Mouse (Mus musculus): ENCODE measurements around the gene Il2rb. TPM values are rescaled to one million over a fixed set of nuclear protein-coding genes. Genes with fewer than 3 reads are reported as not detected.

Il2rb gene
- polyA plus RNA-seq, 1 experiment from 2014 or later, result not detected

DNA sequence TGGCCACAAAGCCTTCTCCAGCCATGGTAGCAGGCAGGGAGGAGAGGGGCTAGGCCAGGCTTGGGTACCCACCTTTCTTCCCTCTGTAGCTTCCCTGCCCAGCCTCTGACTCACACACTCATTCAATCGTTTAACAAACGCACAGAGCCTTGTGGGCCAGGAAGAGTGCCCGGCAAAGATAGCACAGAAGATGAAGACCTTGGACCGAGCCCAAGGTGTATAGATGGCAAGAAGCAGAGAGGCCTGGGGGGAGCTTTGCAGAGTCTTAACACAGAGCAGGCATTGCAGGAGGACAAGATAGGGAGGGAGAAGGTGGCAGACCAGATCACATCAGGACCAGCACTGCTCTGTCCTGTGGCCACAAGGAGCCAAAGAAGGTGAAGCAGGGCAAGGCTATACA, 39.9 kb downstream of the Il2rb start:
- peaks cover 2% of the 10 kb centered on the region; the same call in 1 of the 2 replicates for H3K4me1 ChIP-seq (replicated peaks; ENCODE audit: control insufficient read depth, insufficient read depth, low read length)
- no peaks in the 10 kb centered on the region for H3K27me3 ChIP-seq (ENCODE audit: control insufficient read depth, insufficient read depth, low read length)
- H3K4me3 ChIP-seq (ENCODE audit: low read depth, low read length), result no peak overlapping the region
- no peak overlapping the region for H3K27ac ChIP-seq (ENCODE audit: low read depth, low read length)
- H3K9me3 ChIP-seq (ENCODE audit: control insufficient read depth, low read length), result no peaks in the 10 kb centered on the region
- DNase-seq (ENCODE audit: low spot score) (no peak), ATAC-seq (replicated peaks; ENCODE audit: low FRiP score) (no peak)
- H3K4me2 ChIP-seq (ENCODE audit: low read depth, low read length, severe bottlenecking), result no peak overlapping the region
- H3K9ac ChIP-seq (ENCODE audit: low read length), result no peak overlapping the region
- H3K36me3 ChIP-seq (ENCODE audit: control insufficient read depth, insufficient read depth, low read length), result no peaks in the 10 kb centered on the region
- WGBS, result 79% methylated on average over 4 of the region's 4 CpGs

DNA sequence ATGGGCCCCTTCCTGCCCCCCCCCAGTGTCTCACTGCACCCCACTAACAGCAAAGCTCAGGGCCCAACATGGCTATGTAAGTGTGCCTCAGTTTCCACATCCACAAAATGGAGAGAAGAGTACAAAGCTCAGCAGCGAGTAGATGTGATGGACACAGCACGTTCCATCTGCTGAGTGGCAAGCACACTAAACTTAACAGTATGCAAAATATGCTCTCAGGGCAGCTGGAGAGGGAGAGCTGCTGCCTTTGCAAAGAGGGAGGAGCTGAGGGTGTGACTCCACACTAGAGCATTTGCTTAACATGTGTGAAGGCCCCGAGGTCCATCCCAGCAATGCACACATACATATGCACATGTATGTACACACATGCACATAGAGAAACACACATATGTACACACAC, 42.1 kb downstream of the Il2rb start:
- peaks cover 6% of the 10 kb centered on the region; the same call in 1 of the 2 replicates for H3K4me1 ChIP-seq (replicated peaks; ENCODE audit: control insufficient read depth, insufficient read depth, low read length)
- H3K4me3 ChIP-seq (ENCODE audit: low read depth, low read length), result no peak overlapping the region
- DNase-seq (ENCODE audit: low spot score), result no peak
- no peaks in the 10 kb centered on the region for H3K9me3 ChIP-seq (ENCODE audit: control insufficient read depth, low read length)
- no peaks in the 10 kb centered on the region for H3K36me3 ChIP-seq (ENCODE audit: control insufficient read depth, insufficient read depth, low read length)
- ATAC-seq (replicated peaks; ENCODE audit: low FRiP score), result no peak
- no peaks in the 10 kb centered on the region for H3K27me3 ChIP-seq (ENCODE audit: control insufficient read depth, insufficient read depth, low read length)
- WGBS, result 85% methylated on average over 3 of the region's 3 CpGs
- H3K9ac ChIP-seq (ENCODE audit: low read length), result no peak overlapping the region
- no peak overlapping the region for H3K4me2 ChIP-seq (ENCODE audit: low read depth, low read length, severe bottlenecking)
- no peak overlapping the region for H3K27ac ChIP-seq (ENCODE audit: low read depth, low read length)

DNA sequence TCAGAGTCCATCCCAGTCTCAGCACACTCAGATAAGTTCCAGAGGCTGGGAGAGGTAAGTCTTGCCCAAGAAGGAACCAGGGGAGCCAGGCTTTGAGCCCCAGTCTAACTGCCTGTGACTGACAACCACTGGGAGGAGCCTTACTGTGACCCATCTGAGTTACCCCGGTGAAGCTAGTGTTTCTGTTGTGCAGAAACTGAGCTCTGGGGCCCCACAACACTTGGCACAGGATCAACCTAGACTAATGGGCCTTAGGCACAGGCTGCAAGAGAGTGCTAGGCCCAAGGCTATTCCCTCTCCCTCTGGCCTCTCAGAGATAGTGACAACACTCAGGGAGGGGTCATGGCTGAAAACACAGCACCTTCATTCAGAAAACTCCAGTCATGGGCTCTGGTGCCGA, 43.9 kb downstream of the Il2rb start:
- ATAC-seq (replicated peaks; ENCODE audit: low FRiP score), result no peak
- no peaks in the 10 kb centered on the region for H3K27me3 ChIP-seq (ENCODE audit: control insufficient read depth, insufficient read depth, low read length)
- H3K4me1 ChIP-seq (replicated peaks; ENCODE audit: control insufficient read depth, insufficient read depth, low read length), result peaks cover 6% of the 10 kb centered on the region; the same call in 1 of the 2 replicates
- no peak overlapping the region for H3K9ac ChIP-seq (ENCODE audit: low read length)
- H3K27ac ChIP-seq (ENCODE audit: low read depth, low read length), result no peak overlapping the region
- H3K9me3 ChIP-seq (ENCODE audit: control insufficient read depth, low read length), result no peaks in the 10 kb centered on the region
- WGBS, result 85% methylated on average over 2 of the region's 2 CpGs
- no peak overlapping the region for H3K4me3 ChIP-seq (ENCODE audit: low read depth, low read length)
- DNase-seq (ENCODE audit: low spot score), result no peak
- H3K36me3 ChIP-seq (ENCODE audit: control insufficient read depth, insufficient read depth, low read length), result no peaks in the 10 kb centered on the region
- H3K4me2 ChIP-seq (ENCODE audit: low read depth, low read length, severe bottlenecking), result no peak overlapping the region

DNA sequence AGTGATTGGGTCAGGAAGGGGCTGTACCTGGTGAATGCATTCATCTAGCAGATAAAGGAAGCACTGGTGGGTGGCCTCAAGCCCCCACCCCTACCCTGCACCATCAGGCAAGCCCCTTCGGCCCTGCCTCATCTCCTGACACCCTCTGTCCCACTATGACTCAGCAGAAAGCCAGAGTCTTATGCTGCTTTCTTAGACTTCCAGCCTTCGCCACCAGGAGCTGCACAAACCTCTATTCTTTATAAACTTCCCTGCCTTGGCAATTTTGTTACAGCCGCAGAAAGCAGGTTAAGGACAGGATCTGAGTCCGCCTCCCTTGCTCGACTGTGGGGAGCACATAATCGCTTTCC, 44.7 kb downstream of the Il2rb start:
- Histone ChIP-seq H3K27me3 (ENCODE audit: control insufficient read depth, insufficient read depth, low read length) (no peaks in the 10 kb centered on the region), H3K9ac (ENCODE audit: low read length) (no peak overlapping the region), H3K4me3 (ENCODE audit: low read depth, low read length) (no peak overlapping the region), H3K4me2 (ENCODE audit: low read depth, low read length, severe bottlenecking) (no peak overlapping the region), H3K9me3 (ENCODE audit: control insufficient read depth, low read length) (no peaks in the 10 kb centered on the region), H3K27ac (ENCODE audit: low read depth, low read length) (no peak overlapping the region), H3K36me3 (ENCODE audit: control insufficient read depth, insufficient read depth, low read length) (no peaks in the 10 kb centered on the region), H3K4me1 (replicated peaks; ENCODE audit: control insufficient read depth, insufficient read depth, low read length) (peaks cover 6% of the 10 kb centered on the region; the same call in 1 of the 2 replicates)
- DNase-seq (ENCODE audit: low spot score) (no peak), ATAC-seq (replicated peaks; ENCODE audit: low FRiP score) (no peak)
- 88% methylated on average over 6 of the region's 6 CpGs for WGBS

- no peak overlapping the region for H3K4me3 ChIP-seq (ENCODE audit: low read depth, low read length)
- H3K9ac ChIP-seq (ENCODE audit: low read length), result no peak overlapping the region
- H3K9me3 ChIP-seq (ENCODE audit: control insufficient read depth, low read length), result no peaks in the 10 kb centered on the region
- no peaks in the 10 kb centered on the region for H3K36me3 ChIP-seq (ENCODE audit: control insufficient read depth, insufficient read depth, low read length)
- peak; percentile 70 for DNase-seq (ENCODE audit: low spot score)
- no peaks in the 10 kb centered on the region for H3K27me3 ChIP-seq (ENCODE audit: control insufficient read depth, insufficient read depth, low read length)
- H3K4me1 ChIP-seq (replicated peaks; ENCODE audit: control insufficient read depth, insufficient read depth, low read length), result peaks cover 6% of the 10 kb centered on the region; the same call in 1 of the 2 replicates
- no peak overlapping the region for H3K27ac ChIP-seq (ENCODE audit: low read depth, low read length)
- no peak overlapping the region for H3K4me2 ChIP-seq (ENCODE audit: low read depth, low read length, severe bottlenecking)
- ATAC-seq (replicated peaks; ENCODE audit: low FRiP score), result no peak
- WGBS, result 51% methylated on average over 7 of the region's 7 CpGs
These were observed 45.2 kb downstream of the Il2rb start for GRCm38 (mm10) chr15:78449694-78450418.

DNA sequence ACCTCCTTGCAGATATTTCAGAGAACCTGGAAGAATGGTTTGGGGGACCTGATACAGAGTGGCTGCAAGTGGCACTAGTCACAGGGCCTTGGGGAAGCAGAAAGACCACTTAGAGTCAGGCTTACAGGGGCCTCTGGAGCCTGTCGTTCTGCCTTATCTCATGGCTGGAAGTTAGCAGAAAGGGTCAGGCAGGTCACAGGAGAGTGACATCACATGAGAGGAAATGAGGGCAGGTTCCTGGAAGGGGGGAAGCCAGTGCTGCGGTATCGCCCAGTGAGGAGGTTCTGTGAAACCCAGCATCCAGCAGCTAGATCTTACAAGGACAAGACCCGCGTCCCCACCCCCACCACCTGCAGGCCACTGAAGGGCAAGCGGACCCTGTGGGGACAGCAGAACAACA, 45.9 kb downstream of the Il2rb start:
- no peak overlapping the region for H3K4me3 ChIP-seq (ENCODE audit: low read depth, low read length)
- ATAC-seq (replicated peaks; ENCODE audit: low FRiP score) (no peak), DNase-seq (ENCODE audit: low spot score) (no peak)
- no peaks in the 10 kb centered on the region for H3K9me3 ChIP-seq (ENCODE audit: control insufficient read depth, low read length)
- WGBS, result 81% methylated on average over 6 of the region's 6 CpGs
- H3K27me3 ChIP-seq (ENCODE audit: control insufficient read depth, insufficient read depth, low read length), result no peaks in the 10 kb centered on the region
- no peak overlapping the region for H3K4me2 ChIP-seq (ENCODE audit: low read depth, low read length, severe bottlenecking)
- H3K36me3 ChIP-seq (ENCODE audit: control insufficient read depth, insufficient read depth, low read length), result no peaks in the 10 kb centered on the region
- no peak overlapping the region for H3K9ac ChIP-seq (ENCODE audit: low read length)
- H3K4me1 ChIP-seq (replicated peaks; ENCODE audit: control insufficient read depth, insufficient read depth, low read length), result peaks cover 6% of the 10 kb centered on the region; the same call in 1 of the 2 replicates
- no peak overlapping the region for H3K27ac ChIP-seq (ENCODE audit: low read depth, low read length)

DNA sequence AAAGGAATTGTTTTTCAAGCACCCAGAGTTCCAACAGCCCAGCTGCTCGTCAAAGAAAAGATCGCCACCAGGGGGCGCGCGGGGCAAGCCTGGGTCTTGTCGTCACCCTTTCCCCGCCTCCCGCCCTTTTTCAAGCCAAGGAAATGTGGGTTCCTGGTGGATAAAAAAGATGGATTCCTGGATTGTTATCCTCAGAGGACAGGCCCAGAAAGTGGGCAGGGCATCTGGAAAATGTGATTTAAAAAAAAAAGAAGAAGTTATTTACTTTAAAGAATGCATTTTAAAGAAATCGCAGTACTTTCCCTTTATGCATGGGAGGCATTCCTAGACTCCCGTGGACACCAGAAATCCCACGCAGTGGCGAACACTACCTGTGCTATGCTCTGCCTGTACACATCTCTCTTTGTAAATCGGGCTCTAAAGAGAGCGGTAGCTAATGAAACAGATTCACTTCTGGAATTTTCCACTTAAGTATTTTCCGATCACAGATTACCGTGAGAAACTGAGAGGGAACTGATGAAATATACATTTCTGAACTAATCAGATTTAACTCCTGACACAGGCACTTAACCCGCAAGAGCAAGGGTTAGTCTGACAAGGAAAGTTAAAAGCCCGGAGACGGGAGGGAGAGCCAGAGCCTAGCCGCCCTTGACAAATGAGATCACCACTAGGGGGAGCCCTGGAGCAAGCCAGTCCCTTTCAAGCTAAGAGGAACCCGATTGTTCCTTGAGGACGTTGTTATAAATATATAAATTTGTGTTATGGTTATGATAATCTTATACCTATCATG, 47.1 kb downstream of the Il2rb start:
- peak overlapping the region; percentile 39; the same call in 1 of the 2 replicates for H3K27ac ChIP-seq (ENCODE audit: low read depth, low read length)
- peaks cover 6% of the 10 kb centered on the region; the same call in 1 of the 2 replicates for H3K4me1 ChIP-seq (replicated peaks; ENCODE audit: control insufficient read depth, insufficient read depth, low read length)
- peak overlapping the region; percentile 24; the same call in 1 of the 2 replicates for H3K4me3 ChIP-seq (ENCODE audit: low read depth, low read length)
- no peaks in the 10 kb centered on the region for H3K27me3 ChIP-seq (ENCODE audit: control insufficient read depth, insufficient read depth, low read length)
- H3K36me3 ChIP-seq (ENCODE audit: control insufficient read depth, insufficient read depth, low read length), result no peaks in the 10 kb centered on the region
- H3K4me2 ChIP-seq (ENCODE audit: low read depth, low read length, severe bottlenecking), result peak overlapping the region; percentile 62
- peak overlapping the region; percentile 46; the same call in 1 of the 2 replicates for H3K9ac ChIP-seq (ENCODE audit: low read length)
- DNase-seq (ENCODE audit: low spot score), result peak; percentile 98
- WGBS, result 2% methylated on average over 22 of the region's 22 CpGs
- ATAC-seq (replicated peaks; ENCODE audit: low FRiP score), result no peak; the same call in 1 of the 2 replicates
- H3K9me3 ChIP-seq (ENCODE audit: control insufficient read depth, low read length), result no peaks in the 10 kb centered on the region

GRCm38 (mm10) chr15:78447121-78447520, 48.0 kb downstream of the Il2rb start:
- ATAC-seq (replicated peaks; ENCODE audit: low FRiP score) (no peak), DNase-seq (ENCODE audit: low spot score) (no peak)
- Histone ChIP-seq H3K4me2 (ENCODE audit: low read depth, low read length, severe bottlenecking) (no peak overlapping the region), H3K9ac (ENCODE audit: low read length) (peak overlapping the region; percentile 3; the same call in 1 of the 2 replicates), H3K36me3 (ENCODE audit: control insufficient read depth, insufficient read depth, low read length) (no peaks in the 10 kb centered on the region), H3K27me3 (ENCODE audit: control insufficient read depth, insufficient read depth, low read length) (no peaks in the 10 kb centered on the region), H3K4me3 (ENCODE audit: low read depth, low read length) (no peak overlapping the region), H3K27ac (ENCODE audit: low read depth, low read length) (no peak overlapping the region), H3K9me3 (ENCODE audit: control insufficient read depth, low read length) (no peaks in the 10 kb centered on the region), H3K4me1 (replicated peaks; ENCODE audit: control insufficient read depth, insufficient read depth, low read length) (peaks cover 6% of the 10 kb centered on the region; the same call in 1 of the 2 replicates)
- WGBS, result 41% methylated on average over 7 of the region's 7 CpGs

All from forebrain, embryonic 11.5 days (tissue).